Mouse (Mus musculus): Measurements from ENCODE around the gene Acnat1. TPM values are rescaled to one million over a fixed set of nuclear protein-coding genes. Genes with fewer than 3 reads are reported as not detected.

Gene Acnat1
- total and polyA plus RNA-seq, 3 experiments: not detected

GRCm38 (mm10) chr4:49520572-49521340, 47.0 kb upstream of the Acnat1 start, which contains the start of the genes Mrpl50 and Zfp189 (continued):
- TF ChIP-seq UBTF (IDR thresholded peaks at IDR 0.05; ENCODE audit: low read depth, low read length) (no peak), ZMIZ1 (IDR thresholded peaks at IDR 0.05; ENCODE audit: low read depth, low read length) (peak; percentile 79), USF1 (IDR thresholded peaks at IDR 0.05; ENCODE audit: low read depth, low read length) (no peak), RCOR1 (conservative IDR thresholded peaks at IDR 0.05; ENCODE audit: low read depth, low read length) (no peak), PAX5 (IDR thresholded peaks at IDR 0.05; ENCODE audit: low read length) (no peak), ELF1 (IDR thresholded peaks at IDR 0.05; ENCODE audit: low read depth, low read length) (peak; percentile 99), NELFE (IDR thresholded peaks at IDR 0.05; ENCODE audit: low read depth, low read length) (peak; percentile 94), SMC3 (IDR thresholded peaks at IDR 0.05; ENCODE audit: low read depth, low read length) (no peak), KAT2A (IDR thresholded peaks at IDR 0.05; ENCODE audit: insufficient replicate concordance, low read length) (peak; percentile 100), JUND (conservative IDR thresholded peaks at IDR 0.05; ENCODE audit: low read depth, low read length) (no peak), ZNF384 (IDR thresholded peaks at IDR 0.05; ENCODE audit: low read depth, low read length) (no peak), MAX (IDR thresholded peaks at IDR 0.05; ENCODE audit: low read length) (peak; percentile 76), E2F4 (IDR thresholded peaks at IDR 0.05; ENCODE audit: insufficient replicate concordance, low read depth, low read length) (peak; percentile 67; the same call in 1 of the 2 replicates), MEF2A (IDR thresholded peaks at IDR 0.05; ENCODE audit: borderline replicate concordance, low read depth, low read length) (no peak), MYC (IDR thresholded peaks at IDR 0.05; ENCODE audit: low read depth, low read length) (peak; percentile 83), MAZ (IDR thresholded peaks at IDR 0.05; ENCODE audit: low read depth, low read length) (0 out of 2 replicates have a peak, but pooled peaks have one; percentile 33), CTCF (conservative IDR thresholded peaks at IDR 0.05 in 1 of 2, IDR thresholded peaks at IDR 0.05 in 1 of 2; ENCODE audit: low read depth in 2 of 2, low read length in 2 of 2) (no peak), TBP (conservative IDR thresholded peaks at IDR 0.05; ENCODE audit: low read depth, low read length) (peak; percentile 87), EP300 (IDR thresholded peaks at IDR 0.05; ENCODE audit: low read length) (no peak), ETS1 (conservative IDR thresholded peaks at IDR 0.05; ENCODE audit: low read depth, low read length) (no peak)

GRCm38 (mm10) chr4:49519476-49519875, 45.8 kb upstream of the Acnat1 start:
- no peak overlapping the region for H3K27ac ChIP-seq (ENCODE audit: insufficient read depth, low read depth)
- H3K9me3 ChIP-seq (replicated peaks; ENCODE audit: low read length): no peaks in the 10 kb centered on the region
- dilution Hi-C loops (cut with MboI; ENCODE audit: extremely low pct_ligation_motif_present, extremely low pct_unique_long_range_greater_than_20kb, low sequenced_read_pairs) (no loop called here), in situ Hi-C loops (cut with MboI; ENCODE audit: low pct_ligation_motif_present, low pct_unique_long_range_greater_than_20kb, low sequenced_read_pairs) (no loop called here)
- peak overlapping the region; percentile 32 to 90 (median 88) for H3K4me3 ChIP-seq (replicated peaks in 1 of 3; ENCODE audit: low read depth in 2 of 3, low read length in 2 of 3, poor library complexity in 1 of 3)
- no peaks in the 10 kb centered on the region for H3K27me3 ChIP-seq (replicated peaks)
- peaks cover 45% of the 10 kb centered on the region for H3K79me2 ChIP-seq (replicated peaks; ENCODE audit: control insufficient read depth, extremely low read depth, insufficient read depth, poor library complexity, severe bottlenecking)
- peaks cover 6 to 44% of the 10 kb centered on the region in 2 experiments for H3K36me3 ChIP-seq (replicated peaks in 1 of 2; ENCODE audit: control insufficient read depth in 1 of 2, insufficient read depth in 1 of 2, low read length in 1 of 2)
- TF ChIP-seq CTCF (conservative IDR thresholded peaks at IDR 0.05 in 1 of 2, IDR thresholded peaks at IDR 0.05 in 1 of 2; ENCODE audit: low read depth in 2 of 2, low read length in 2 of 2) (peak; percentile 6 to 45; a peak in 2 of 4 replicates), USF2 (conservative IDR thresholded peaks at IDR 0.05; ENCODE audit: low read depth, low read length) (no peak), RAD21 (IDR thresholded peaks at IDR 0.05; ENCODE audit: low read depth, low read length) (peak; percentile 20; the same call in 1 of the 2 replicates), MYC (IDR thresholded peaks at IDR 0.05; ENCODE audit: low read depth, low read length) (no peak), E2F4 (IDR thresholded peaks at IDR 0.05; ENCODE audit: insufficient replicate concordance, low read depth, low read length) (no peak), MAX (IDR thresholded peaks at IDR 0.05; ENCODE audit: low read length) (no peak), BHLHE40 (IDR thresholded peaks at IDR 0.05; ENCODE audit: low read depth, low read length) (no peak), USF1 (IDR thresholded peaks at IDR 0.05; ENCODE audit: low read depth, low read length) (no peak), TBP (conservative IDR thresholded peaks at IDR 0.05; ENCODE audit: low read depth, low read length) (0 out of 2 replicates have a peak, but pooled peaks have one; percentile 23), PAX5 (IDR thresholded peaks at IDR 0.05; ENCODE audit: low read length) (no peak)
- peak overlapping the region; percentile 92; the same call in 1 of the 2 replicates for H3K9ac ChIP-seq (ENCODE audit: insufficient read depth, low read depth)
- peak overlapping the region; percentile 78 for H3K4me2 ChIP-seq (ENCODE audit: insufficient read depth, low read depth, poor library complexity, severe bottlenecking)
- H3K4me1 ChIP-seq (ENCODE audit: control insufficient read depth in 1 of 2, insufficient read depth in 2 of 2): peaks cover 3 to 29% of the 10 kb centered on the region in 2 experiments; a peak in 3 of 4 replicates
- peak; percentile 67 for DNase-seq (ENCODE audit: extremely low read depth)

All from CH12.LX (cell line).